Mouse (Mus musculus) ES-E14 (cell line): Measurements from ENCODE around the gene Ccdc146. TPM values are rescaled to one million over a fixed set of nuclear protein-coding genes. Genes with fewer than 3 reads are reported as not detected.

Experiments
- DNase-seq: peaks from one replicate; pipeline ENCODE4 v3.0.0-alpha.2; 2013; ENCODE audit warnings: low read depth, low spot score
- H3K27ac ChIP-seq: 2 replicates; pipeline ENCODE4 v1.5.1; 2012; ENCODE audit warnings: low read depth, mild to moderate bottlenecking, low read length, moderate library complexity, mixed read lengths; ENCODE audit not compliant: poor library complexity, insufficient read depth, severe bottlenecking
- H3K36me3 ChIP-seq: 2 replicates; pipeline ENCODE4 v1.6.1; 2012; ENCODE audit warnings: mild to moderate bottlenecking, low read length, moderate library complexity, mixed read lengths; ENCODE audit not compliant: control insufficient read depth, poor library complexity, insufficient read depth, severe bottlenecking
- H3K4me1 ChIP-seq, 2 experiments: fragments of 150-350 bp in 1 of 2; sonication (generic) in 1 of 2; 2 replicates each; pipeline ENCODE4 v1.6.1; 2012; ENCODE audit warnings: low read length in 2 of 2, mild to moderate bottlenecking in 1 of 2, mixed read lengths in 1 of 2; ENCODE audit not compliant: control insufficient read depth in 2 of 2, insufficient read depth in 2 of 2, poor library complexity in 1 of 2
- H3K4me3 ChIP-seq, 2 experiments: fragments of 150-350 bp in 1 of 2; sonication (generic) in 1 of 2; 2 replicates each; pipeline ENCODE4 v1.5.1; 2012; ENCODE audit warnings: low read length in 2 of 2, low read depth in 1 of 2, mild to moderate bottlenecking in 1 of 2, mixed read lengths in 1 of 2; ENCODE audit not compliant: insufficient read depth in 1 of 2, poor library complexity in 1 of 2, severe bottlenecking in 1 of 2
- H3K9ac ChIP-seq: 2 replicates; pipeline ENCODE4 v1.6.1; 2012; ENCODE audit warnings: low read depth, mild to moderate bottlenecking, low read length, mixed read lengths; ENCODE audit not compliant: poor library complexity, insufficient read depth, severe bottlenecking
- H3K9me3 ChIP-seq: fragments of 150-350 bp; sonication (generic); 2 replicates; pipeline ENCODE4 v1.6.1; 2012; ENCODE audit warnings: low read depth, mild to moderate bottlenecking, low read length; ENCODE audit not compliant: control insufficient read depth, insufficient read depth
- CHD2 ChIP-seq: IDR thresholded peaks from 2 replicates; pipeline ENCODE4 v1.6.1; 2014; ENCODE audit warnings: mild to moderate bottlenecking, low read depth, low read length, inconsistent platforms
- HCFC1 ChIP-seq: IDR thresholded peaks from 2 replicates; pipeline ENCODE4 v1.6.1; 2012; ENCODE audit warnings: low read length, inconsistent platforms, borderline replicate concordance; ENCODE audit not compliant: insufficient read depth
- MAFK ChIP-seq: IDR thresholded peaks from 2 replicates; pipeline ENCODE4 v1.6.1; 2014; ENCODE audit warnings: mild to moderate bottlenecking, low read depth, low read length, inconsistent platforms; ENCODE audit not compliant: insufficient read depth
- ZC3H11A ChIP-seq: IDR thresholded peaks from 2 replicates; pipeline ENCODE4 v1.6.1; 2012; ENCODE audit warnings: low read depth, mild to moderate bottlenecking, inconsistent platforms, low read length, borderline replicate concordance
- ZNF384 ChIP-seq: IDR thresholded peaks from 2 replicates; pipeline ENCODE4 v1.6.1; 2012; ENCODE audit warnings: low read depth, low read length, inconsistent platforms
- in situ Hi-C, 2 experiments: fragments of 600-800 bp; cut with MboI; formaldehyde crosslinking; loops; one replicate each; pipeline ENCODE4 v1.15.1; 2025; ENCODE audit warnings: low sequenced_read_pairs in 2 of 2, inconsistent platforms in 1 of 2; ENCODE audit not compliant: unreplicated experiment in 2 of 2
- total RNA-seq: library from RNA; depleted of rRNA; stranded (reverse); fragments of 300-350 nt; gene quantifications from 2 replicates; pipeline ENCODE4 v1.2.3, GENCODE M21; 2012

The Ccdc146 gene
- total RNA-seq, 1 experiment: not detected

DNA sequence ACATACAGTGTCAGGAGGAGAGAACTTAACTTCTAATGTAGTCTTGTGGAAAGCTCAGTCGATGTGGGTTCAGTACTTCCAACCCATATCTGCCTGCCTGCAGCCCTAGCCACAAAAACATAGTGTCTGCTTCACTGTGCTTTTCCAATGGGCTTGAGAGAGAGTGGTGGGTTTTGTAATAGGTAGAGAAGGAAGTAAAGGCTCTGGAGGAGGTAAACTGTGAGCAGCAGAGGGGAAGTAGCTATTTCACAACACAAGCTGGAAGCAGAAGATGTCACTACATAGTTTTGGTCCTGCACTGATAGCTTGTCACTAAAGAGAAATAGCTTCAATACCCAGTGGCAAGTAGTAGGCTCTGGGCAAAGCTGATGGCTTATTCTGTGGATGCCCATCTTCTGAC is 92.4 kb downstream of the Ccdc146 start:
- H3K4me3 ChIP-seq: no peak overlapping the region
- in situ Hi-C loops: no loop called here
- no peak overlapping the region for H3K27ac ChIP-seq
- H3K36me3 ChIP-seq: no peaks in the 10 kb centered on the region
- H3K9me3 ChIP-seq: no peaks in the 10 kb centered on the region
- no peak for DNase-seq
- no peak for TF ChIP-seq ZNF384
- TF ChIP-seq CHD2: no peak
- no peak for TF ChIP-seq MAFK
- no peak for TF ChIP-seq HCFC1
- H3K4me1 ChIP-seq: no peaks in the 10 kb centered on the region
- H3K9ac ChIP-seq: no peak overlapping the region

DNA sequence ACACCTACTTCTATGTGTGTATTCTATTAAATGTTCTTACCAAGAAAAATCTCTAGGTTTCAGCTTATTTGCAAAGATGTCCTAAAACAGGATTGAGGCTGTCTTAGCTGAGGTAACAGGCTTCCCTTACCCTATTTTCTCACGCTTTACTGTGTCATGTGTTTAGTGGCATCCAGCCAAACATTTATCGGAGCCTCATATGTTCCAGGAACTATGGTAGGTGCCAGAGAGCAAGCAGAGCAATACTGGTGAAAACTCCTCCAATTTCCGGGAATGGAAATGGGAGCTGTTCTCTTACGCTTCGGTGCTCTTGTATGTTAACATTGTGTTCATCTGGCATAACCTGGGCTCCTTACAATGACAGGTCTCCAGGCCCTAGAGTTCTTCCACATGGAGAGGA is 92.8 kb downstream of the Ccdc146 start:
- H3K4me3 ChIP-seq: no peak overlapping the region
- in situ Hi-C loops: no loop called here
- DNase-seq: no peak

DNA sequence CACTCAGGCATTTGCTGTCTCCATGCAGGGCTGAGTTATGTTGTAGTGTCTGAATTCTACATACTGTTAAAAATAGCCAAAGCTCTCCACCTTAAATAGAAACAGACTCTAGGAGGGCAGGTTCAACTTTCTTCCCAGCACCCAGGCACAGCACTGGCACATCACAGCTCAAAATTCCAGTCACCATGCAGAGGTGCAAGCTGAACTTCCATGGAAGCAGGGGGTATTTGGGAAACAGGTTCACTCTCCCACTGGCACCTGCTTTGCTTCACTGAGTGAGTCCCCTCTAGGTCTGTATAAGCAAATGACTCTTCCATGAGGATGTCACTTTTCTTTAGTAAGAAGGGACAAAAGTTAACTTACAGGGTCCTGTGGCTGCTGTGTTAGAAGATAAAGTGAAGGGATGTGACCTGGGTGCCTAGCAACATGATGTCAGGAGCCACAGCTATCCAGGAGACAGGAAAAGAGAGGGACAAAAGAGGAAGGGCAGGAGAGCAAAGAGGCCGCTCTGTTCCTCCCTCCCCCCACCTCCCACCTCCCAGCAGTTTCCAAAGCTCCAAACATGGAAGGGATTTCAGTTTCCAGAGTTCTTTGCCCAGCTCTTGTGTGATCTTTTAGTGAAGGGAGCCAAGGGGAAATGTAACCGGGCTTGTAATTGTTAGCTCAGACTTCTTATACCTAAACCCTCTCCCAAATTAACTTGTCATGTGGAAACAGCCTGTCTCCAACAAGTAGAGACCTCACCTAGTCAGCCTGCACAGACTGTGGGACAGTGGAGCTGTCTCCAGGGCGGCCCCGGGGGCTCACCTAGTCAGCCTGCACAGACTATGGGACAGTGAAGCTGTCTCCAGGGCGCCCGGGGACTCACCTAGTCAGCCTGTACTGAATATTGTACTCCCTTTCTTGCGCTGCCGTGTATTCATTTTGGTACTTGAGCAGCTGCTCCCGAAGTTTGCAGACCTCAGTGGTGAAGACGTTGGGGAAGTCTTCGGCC is 94.5 kb downstream of the Ccdc146 start:
- Histone ChIP-seq H3K9me3 (no peaks in the 10 kb centered on the region), H3K9ac (no peak overlapping the region), H3K27ac (no peak overlapping the region), H3K4me3 (peak overlapping the region in 1 of 2 experiments; percentile 28; a peak in 2 of 4 replicates), H3K36me3 (no peaks in the 10 kb centered on the region), H3K4me1 (no peaks in the 10 kb centered on the region)
- TF ChIP-seq ZNF384: no peak
- TF ChIP-seq CHD2: no peak
- TF ChIP-seq MAFK: no peak
- no peak for TF ChIP-seq HCFC1
- no peak for DNase-seq
- in situ Hi-C loops: no loop called here

More for the DNA sequence above, 92.8 kb downstream of the Ccdc146 start:
- no peak overlapping the region for H3K9ac ChIP-seq
- no peaks in the 10 kb centered on the region for H3K4me1 ChIP-seq
- H3K9me3 ChIP-seq: no peaks in the 10 kb centered on the region
- no peaks in the 10 kb centered on the region for H3K36me3 ChIP-seq
- H3K27ac ChIP-seq: no peak overlapping the region
- TF ChIP-seq CHD2 (no peak), ZC3H11A (no peak)

DNA sequence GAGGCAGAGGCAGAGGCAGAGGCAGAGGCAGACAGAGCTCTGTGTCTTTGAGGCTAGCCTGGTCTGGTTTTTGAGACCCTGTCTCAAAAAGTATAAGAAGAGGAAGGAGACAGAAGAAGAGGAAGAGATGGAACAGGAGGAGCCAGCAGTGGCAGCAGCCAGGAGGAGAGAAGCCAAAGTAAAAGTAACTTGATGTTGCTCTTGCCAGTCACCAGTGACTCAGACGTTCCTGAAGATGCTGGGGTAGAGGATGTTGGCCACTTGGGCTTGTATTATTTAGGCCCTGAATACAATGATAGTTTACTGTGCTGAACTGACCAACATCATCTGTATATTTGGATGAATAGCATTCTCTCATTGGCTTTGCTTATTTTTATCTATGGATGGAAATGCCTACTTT is 95.9 kb downstream of the Ccdc146 start:
- no peak overlapping the region for H3K27ac ChIP-seq
- no peaks in the 10 kb centered on the region for H3K9me3 ChIP-seq
- no peaks in the 10 kb centered on the region for H3K36me3 ChIP-seq
- H3K9ac ChIP-seq: no peak overlapping the region
- no peak for DNase-seq
- TF ChIP-seq ZC3H11A: no peak
- TF ChIP-seq ZNF384: no peak
- no peak for TF ChIP-seq HCFC1
- TF ChIP-seq CHD2: no peak
- no peak for TF ChIP-seq MAFK
- in situ Hi-C loops: no loop called here
- H3K4me3 ChIP-seq: no peak overlapping the region
- H3K4me1 ChIP-seq: no peaks in the 10 kb centered on the region

DNA sequence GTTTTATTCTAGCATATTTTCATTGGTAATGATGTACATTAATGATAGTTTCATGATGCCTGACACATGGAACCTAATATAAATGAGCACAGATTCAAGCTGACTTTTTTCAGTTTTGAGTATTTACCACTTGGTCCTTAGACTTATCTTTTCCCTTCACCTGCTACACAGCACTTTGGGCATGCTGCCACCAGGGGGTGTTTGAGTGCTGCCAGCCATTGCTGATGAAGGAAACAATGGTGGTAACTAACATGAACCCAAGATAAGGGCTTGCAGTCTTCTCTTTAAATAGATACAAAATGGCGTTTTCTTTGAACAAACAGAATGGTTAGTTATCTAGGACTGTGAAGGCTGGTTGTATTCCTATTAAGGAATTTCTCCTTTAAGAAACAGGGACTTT is 98.0 kb downstream of the Ccdc146 start:
- DNase-seq: peak; percentile 62
- no peak overlapping the region for H3K9ac ChIP-seq
- no peaks in the 10 kb centered on the region for H3K4me1 ChIP-seq
- no peaks in the 10 kb centered on the region for H3K9me3 ChIP-seq
- TF ChIP-seq ZC3H11A: peak; percentile 83
- TF ChIP-seq ZNF384: no peak
- in situ Hi-C loops: no loop called here
- no peak overlapping the region for H3K27ac ChIP-seq
- H3K4me3 ChIP-seq: no peak overlapping the region
- no peaks in the 10 kb centered on the region for H3K36me3 ChIP-seq
